ENCODE assay signal across 7 mouse cellular contexts in genomic region chr4:119105704-119106103, GRCm38 (mm10). TPM values are rescaled to one million over a fixed set of nuclear protein-coding genes. Genes with fewer than 3 reads are reported as not detected.
DNase-seq lines count a peak whose midpoint lies in the region; ATAC-seq and TF ChIP-seq lines count a peak whose summit lies in the region.

No protein-coding gene starts in this region.

- TF ChIP-seq CTCF in Patski (IDR thresholded peaks at IDR 0.05) = no peak

- H3K27me3 ChIP-seq in Patski = no peaks in the 10 kb centered on the region
- H3K27me3 ChIP-seq in limb, embryonic 14.5 days (ENCODE audit: control insufficient read depth, insufficient read depth, low read length) = no peaks in the 10 kb centered on the region
- H3K27me3 ChIP-seq in midbrain, embryonic 15.5 days (replicated peaks) = no peaks in the 10 kb centered on the region

- CTCF ChIA-PET in Patski (lab: Charles Lee) = interaction anchor here (1.8 kb wide), 1 partner anchor 102 kb away, joined by 5 read pairs; no protein-coding TSS in a partner anchor

- H3K9ac ChIP-seq in limb, embryonic 14.5 days (ENCODE audit: low read depth, low read length, severe bottlenecking) = peak overlapping the region; percentile 52
- peak overlapping the region; percentile 44 for H3K9ac ChIP-seq in midbrain, embryonic 15.5 days

- H3K9me3 ChIP-seq in limb, embryonic 14.5 days (ENCODE audit: control insufficient read depth, low read length) = no peaks in the 10 kb centered on the region
- H3K9me3 ChIP-seq in midbrain, embryonic 15.5 days = no peaks in the 10 kb centered on the region

- in situ Hi-C loops in Patski (cut with MboI; ENCODE audit: low pct_unique_long_range_greater_than_20kb) = no loop called here

- peak overlapping the region; percentile 86 for H3K27ac ChIP-seq in limb, embryonic 14.5 days (replicated peaks; ENCODE audit: low read depth, low read length)
- H3K27ac ChIP-seq in midbrain, embryonic 15.5 days = peak overlapping the region; percentile 26; the same call in 1 of the 2 replicates

- peaks cover 37% of the 10 kb centered on the region for H3K4me1 ChIP-seq in limb, embryonic 14.5 days (ENCODE audit: control insufficient read depth, insufficient read depth, low read length)
- peaks cover 35% of the 10 kb centered on the region for H3K4me1 ChIP-seq in midbrain, embryonic 15.5 days

- under 1% methylated on average over 18 of the region's 18 CpGs for WGBS in limb, embryonic 14.5 days
- WGBS in midbrain, embryonic 15.5 days = under 1% methylated on average over 18 of the region's 18 CpGs

- peak; percentile 78 for ATAC-seq in Patski
- ATAC-seq in limb, embryonic 14.5 days (ENCODE audit: low FRiP score, low read depth) = peak; percentile 28; the same call in 1 of the 2 replicates
- ATAC-seq in midbrain, embryonic 15.5 days (replicated peaks) = peak; percentile 18

- H3K36me3 ChIP-seq in limb, embryonic 14.5 days (ENCODE audit: control insufficient read depth, insufficient read depth, low read length) = no peaks in the 10 kb centered on the region
- H3K36me3 ChIP-seq in midbrain, embryonic 15.5 days (replicated peaks) = no peaks in the 10 kb centered on the region

- H3K4me2 ChIP-seq in limb, embryonic 14.5 days (replicated peaks; ENCODE audit: low read depth, low read length, severe bottlenecking) = peak overlapping the region; percentile 57
- peak overlapping the region; percentile 71 for H3K4me2 ChIP-seq in midbrain, embryonic 15.5 days

- peak; percentile 85 for DNase-seq in Patski (ENCODE audit: low read depth, low spot score)
- peak; percentile 30 to 36 for DNase-seq in cerebellum, postnatal 14 days
- DNase-seq in frontal cortex, postnatal 36 days (ENCODE audit: low spot score in 2 of 2) = peak; percentile 56 to 71
- peak; percentile 94 for DNase-seq in induced T-regulatory cell, adult 2 months (ENCODE audit: low read depth)
- peak; percentile 84 for DNase-seq in limb, embryonic 14.5 days (ENCODE audit: low spot score)
- DNase-seq in spleen, postnatal 10 days (ENCODE audit: low spot score in 2 of 2) = peak; percentile 25 to 75

- H3K4me3 ChIP-seq in limb, embryonic 14.5 days (replicated peaks; ENCODE audit: low read length) = peak overlapping the region; percentile 29
- peak overlapping the region; percentile 39 for H3K4me3 ChIP-seq in midbrain, embryonic 15.5 days

- POLR2A ChIA-PET in Patski (lab: Charles Lee) = no interaction called here

- no peak for TF ChIP-seq POLR2A in limb, embryonic 14.5 days (IDR thresholded peaks at IDR 0.05; ENCODE audit: borderline replicate concordance, extremely low read depth, insufficient read depth, insufficient read length)

RNA-seq across cellular contexts. Expression of gene Slc2a1, which starts 2.8 kb away (rescaled TPM):
- polyA plus RNA-seq in Patski (2021) = 59.8 TPM
- 108 and 155 TPM in 2 replicates for polyA plus RNA-seq in limb, embryonic 14.5 days (2012; rRNA removed)
- 134 and 141 TPM in 2 replicates for polyA plus RNA-seq in limb, embryonic 14.5 days (2014; fragmentation: Nextera tagmentation; extraction: Ambion mirVana)
- polyA plus RNA-seq in midbrain, embryonic 15.5 days (2015; fragmentation: Nextera tagmentation; extraction: Ambion mirVana) = 96.1 and 97.6 TPM in 2 replicates

Comparison
In these comparisons a context has a peak if more than half of its experiments do, and no peak if none do; other contexts are left out.
1. Peak in every context shown above with its lines: DNase-seq, ATAC-seq, H3K4me3 ChIP-seq and H3K27ac ChIP-seq.
2. ATAC-seq: peak in every context shown above with its lines; median percentile 78 in Patski; 28 in limb, embryonic 14.5 days; 18 in midbrain, embryonic 15.5 days.
3. DNase-seq: peak in every context shown above with its lines; median percentile 94 in induced T-regulatory cell, adult 2 months; 85 in Patski; 84 in limb, embryonic 14.5 days; 64 in frontal cortex, postnatal 36 days; 50 in spleen, postnatal 10 days; 33 in cerebellum, postnatal 14 days.